Mouse (Mus musculus): ENCODE results near the gene Sppl3. TPM values are rescaled to one million over a fixed set of nuclear protein-coding genes. Genes with fewer than 3 reads are reported as not detected.

Sppl3 gene
- polyA plus RNA-seq, 1 experiment from 2014 or later, result 39.9 TPM

DNA sequence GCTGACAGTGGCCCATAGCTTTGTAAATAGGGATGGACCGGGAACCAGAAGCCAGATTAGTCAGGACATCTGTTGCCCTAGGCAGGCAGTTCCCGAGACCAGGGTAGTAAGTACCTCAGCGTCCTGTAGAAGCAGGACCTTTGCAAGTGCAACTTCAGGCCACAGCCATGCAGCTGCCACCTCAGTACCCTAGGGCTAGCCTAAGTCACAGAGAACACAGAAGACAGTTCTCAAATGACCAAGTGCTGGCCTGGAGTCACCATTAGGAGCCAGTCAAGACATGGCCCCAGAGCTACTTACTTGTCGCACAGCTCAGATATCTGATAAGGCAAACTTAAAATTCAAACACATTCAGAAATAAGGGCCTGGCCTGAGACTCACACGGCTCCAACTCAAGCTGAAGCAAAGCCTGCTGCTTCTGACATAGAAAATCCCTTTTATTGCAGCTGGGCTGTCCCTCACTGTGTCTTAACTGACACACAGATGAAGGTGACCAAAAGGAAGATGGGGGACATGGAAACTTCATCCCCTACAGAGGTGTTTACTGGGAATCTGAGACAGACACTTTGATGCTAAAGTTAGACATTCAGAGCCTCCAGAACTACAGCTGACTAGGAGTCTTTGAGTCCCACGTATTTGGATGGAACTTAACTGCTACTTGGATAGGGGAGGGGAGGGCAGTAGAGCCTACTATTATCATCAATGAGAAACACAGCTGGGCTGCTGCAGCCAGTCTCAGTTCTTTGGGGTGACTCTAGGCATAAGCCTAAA, 135.2 kb downstream of the Sppl3 start:
- Histone ChIP-seq H3K4me3 (ENCODE audit: control insufficient read depth in 1 of 2, insufficient read depth in 1 of 2, low read depth in 1 of 2, low read length in 2 of 2) (no peak overlapping the region), H3K4me1 (ENCODE audit: control insufficient read depth in 2 of 2, insufficient read depth in 2 of 2, low read length in 2 of 2) (no peaks in the 10 kb centered on the region), H3K36me3 (ENCODE audit: control insufficient read depth, insufficient read depth, low read length) (peaks cover 78% of the 10 kb centered on the region), H3K27me3 (ENCODE audit: control insufficient read depth, insufficient read depth, low read length) (no peaks in the 10 kb centered on the region), H3K4me2 (ENCODE audit: low read length) (no peak overlapping the region), H3K9ac (ENCODE audit: low read length) (no peak overlapping the region), H3K27ac (replicated peaks in 1 of 2; ENCODE audit: control insufficient read depth in 1 of 2, insufficient read depth in 1 of 2, low read depth in 2 of 2, low read length in 2 of 2) (no peak overlapping the region), H3K9me3 (ENCODE audit: control insufficient read depth, low read length) (no peaks in the 10 kb centered on the region)
- no peak for ATAC-seq (ENCODE audit: insufficient number of reproducible peaks, insufficient read depth, low FRiP score, low read depth)
- WGBS, result 73% methylated on average over 6 of the region's 6 CpGs

DNA sequence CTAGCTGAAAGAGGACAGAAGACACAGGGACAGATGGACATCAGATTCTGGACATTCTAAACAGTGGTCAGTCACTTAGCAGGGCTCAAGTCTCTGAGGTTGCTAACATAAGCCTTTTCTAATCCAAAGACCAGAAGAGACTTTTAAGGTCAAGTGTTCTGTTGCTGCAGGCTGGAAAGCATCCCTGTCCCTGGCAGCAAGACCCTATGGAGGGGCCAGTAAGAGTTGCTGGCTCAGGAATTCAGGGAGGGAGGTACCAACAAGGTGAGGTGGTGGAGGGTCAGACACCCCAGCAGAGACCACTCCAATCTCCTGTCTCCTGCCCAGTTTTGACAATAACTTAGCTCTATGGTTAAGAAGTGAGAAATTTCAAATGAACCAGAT, 135.8 kb downstream of the Sppl3 start:
- Histone ChIP-seq H3K27ac (replicated peaks in 1 of 2; ENCODE audit: control insufficient read depth in 1 of 2, insufficient read depth in 1 of 2, low read depth in 2 of 2, low read length in 2 of 2) (no peak overlapping the region), H3K36me3 (ENCODE audit: control insufficient read depth, insufficient read depth, low read length) (peaks cover 78% of the 10 kb centered on the region), H3K27me3 (ENCODE audit: control insufficient read depth, insufficient read depth, low read length) (no peaks in the 10 kb centered on the region), H3K4me1 (ENCODE audit: control insufficient read depth in 2 of 2, insufficient read depth in 2 of 2, low read length in 2 of 2) (peaks cover 4% of the 10 kb centered on the region in 2 experiments; a peak in 3 of 4 replicates), H3K9me3 (ENCODE audit: control insufficient read depth, low read length) (no peaks in the 10 kb centered on the region), H3K4me2 (ENCODE audit: low read length) (no peak overlapping the region), H3K9ac (ENCODE audit: low read length) (no peak overlapping the region), H3K4me3 (ENCODE audit: control insufficient read depth in 1 of 2, insufficient read depth in 1 of 2, low read depth in 1 of 2, low read length in 2 of 2) (no peak overlapping the region)
- no peak for ATAC-seq (ENCODE audit: insufficient number of reproducible peaks, insufficient read depth, low FRiP score, low read depth)

DNA sequence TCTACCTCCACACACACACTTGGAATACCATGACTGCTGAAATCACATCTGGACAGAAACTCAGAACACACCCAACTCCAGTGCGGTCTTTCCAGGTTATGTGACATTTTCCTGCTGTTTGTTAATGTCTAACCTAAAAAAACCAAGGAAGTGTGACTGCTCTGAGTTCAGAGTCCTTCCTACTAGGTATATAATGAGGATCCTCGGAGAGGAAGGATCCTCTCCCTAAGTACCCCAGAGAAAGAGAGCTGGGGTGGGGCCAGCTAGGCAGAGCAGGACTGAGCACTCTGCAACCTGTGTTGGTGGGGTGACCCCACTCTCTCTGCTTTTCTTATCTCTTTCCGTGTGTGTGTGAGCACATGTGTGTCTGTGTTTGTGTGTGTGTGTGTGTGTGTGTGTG, 136.5 kb downstream of the Sppl3 start:
- no peak overlapping the region for H3K9ac ChIP-seq (ENCODE audit: low read length)
- no peak overlapping the region for H3K27ac ChIP-seq (replicated peaks in 1 of 2; ENCODE audit: control insufficient read depth in 1 of 2, insufficient read depth in 1 of 2, low read depth in 2 of 2, low read length in 2 of 2)
- no peak overlapping the region for H3K4me3 ChIP-seq (ENCODE audit: control insufficient read depth in 1 of 2, insufficient read depth in 1 of 2, low read depth in 1 of 2, low read length in 2 of 2)
- peaks cover 78% of the 10 kb centered on the region for H3K36me3 ChIP-seq (ENCODE audit: control insufficient read depth, insufficient read depth, low read length)
- H3K4me2 ChIP-seq (ENCODE audit: low read length), result no peak overlapping the region
- ATAC-seq (ENCODE audit: insufficient number of reproducible peaks, insufficient read depth, low FRiP score, low read depth), result no peak
- peaks cover 7 to 11% of the 10 kb centered on the region in 2 experiments for H3K4me1 ChIP-seq (ENCODE audit: control insufficient read depth in 2 of 2, insufficient read depth in 2 of 2, low read length in 2 of 2)
- no peaks in the 10 kb centered on the region for H3K27me3 ChIP-seq (ENCODE audit: control insufficient read depth, insufficient read depth, low read length)
- no peaks in the 10 kb centered on the region for H3K9me3 ChIP-seq (ENCODE audit: control insufficient read depth, low read length)
- WGBS, result 75% methylated on average over 3 of the region's 3 CpGs

DNA sequence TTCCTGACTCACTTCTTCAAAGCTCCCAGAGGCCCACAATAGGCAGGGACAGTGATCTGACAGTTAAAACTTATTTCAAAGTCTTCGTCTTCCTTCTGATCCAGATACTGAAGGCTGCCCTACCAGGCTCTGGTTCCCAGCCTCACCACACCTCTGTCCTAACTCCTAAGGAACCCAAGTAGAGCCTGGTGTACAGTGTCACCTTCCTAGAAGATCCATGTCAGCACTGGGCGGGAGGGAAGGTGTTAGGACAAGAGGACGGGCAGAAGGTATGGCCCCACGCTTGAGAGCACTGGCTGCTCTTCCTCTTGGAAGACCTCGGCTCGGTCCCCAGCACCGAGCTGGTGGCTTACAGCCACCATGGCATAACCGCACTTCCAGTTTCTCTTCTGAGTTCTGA, 137.4 kb downstream of the Sppl3 start:
- Histone ChIP-seq H3K9me3 (ENCODE audit: control insufficient read depth, low read length) (no peaks in the 10 kb centered on the region), H3K4me3 (ENCODE audit: control insufficient read depth in 1 of 2, insufficient read depth in 1 of 2, low read depth in 1 of 2, low read length in 2 of 2) (no peak overlapping the region), H3K36me3 (ENCODE audit: control insufficient read depth, insufficient read depth, low read length) (peaks cover 75% of the 10 kb centered on the region), H3K27ac (replicated peaks in 1 of 2; ENCODE audit: control insufficient read depth in 1 of 2, insufficient read depth in 1 of 2, low read depth in 2 of 2, low read length in 2 of 2) (no peak overlapping the region), H3K9ac (ENCODE audit: low read length) (no peak overlapping the region), H3K4me1 (ENCODE audit: control insufficient read depth in 2 of 2, insufficient read depth in 2 of 2, low read length in 2 of 2) (peaks cover 11 to 21% of the 10 kb centered on the region in 2 experiments), H3K27me3 (ENCODE audit: control insufficient read depth, insufficient read depth, low read length) (no peaks in the 10 kb centered on the region), H3K4me2 (ENCODE audit: low read length) (no peak overlapping the region)
- 92% methylated on average over 8 of the region's 8 CpGs for WGBS
- ATAC-seq (ENCODE audit: insufficient number of reproducible peaks, insufficient read depth, low FRiP score, low read depth), result no peak

Other genes with a start within 250 kb of the Sppl3 start
- 41.2 and 42.3 TPM in 2 replicates for gene Ankrd13a, start 236.5 kb upstream of the Sppl3 start, polyA plus RNA-seq (2014; fragmentation: Nextera tagmentation; extraction: Ambion mirVana)
- gene Git2, start 235.6 kb upstream of the Sppl3 start, polyA plus RNA-seq (2014; fragmentation: Nextera tagmentation; extraction: Ambion mirVana), result 32.6 TPM in 2 replicates
- 52.5 and 58.7 TPM in 2 replicates for gene 1500011B03Rik, start 187.7 kb upstream of the Sppl3 start, polyA plus RNA-seq (2014; fragmentation: Nextera tagmentation; extraction: Ambion mirVana)
- gene 4930519G04Rik, start 157.5 kb upstream of the Sppl3 start, polyA plus RNA-seq (2014; fragmentation: Nextera tagmentation; extraction: Ambion mirVana), result not detected in 2 replicates
- gene Gm9936, start 152.5 kb upstream of the Sppl3 start, polyA plus RNA-seq (2014; fragmentation: Nextera tagmentation; extraction: Ambion mirVana), result not detected in 2 replicates
- 5.3 and 6.5 TPM in 2 replicates for gene Oasl2, start 114.2 kb upstream of the Sppl3 start, polyA plus RNA-seq (2014; fragmentation: Nextera tagmentation; extraction: Ambion mirVana)
- 0.45 and 0.70 TPM in 2 replicates for gene Oasl1, start 87.9 kb upstream of the Sppl3 start, polyA plus RNA-seq (2014; fragmentation: Nextera tagmentation; extraction: Ambion mirVana)
- 38.5 and 38.8 TPM in 2 replicates for gene 2210016L21Rik, start 69.0 kb upstream of the Sppl3 start, polyA plus RNA-seq (2014; fragmentation: Nextera tagmentation; extraction: Ambion mirVana)
- gene Hnf1a, start 40.0 kb upstream of the Sppl3 start, polyA plus RNA-seq (2014; fragmentation: Nextera tagmentation; extraction: Ambion mirVana), result not detected in 2 replicates
- 20.6 and 31.5 TPM in 2 replicates for gene Gm10401, start 87.2 kb downstream of the Sppl3 start, polyA plus RNA-seq (2014; fragmentation: Nextera tagmentation; extraction: Ambion mirVana)
- gene Acads, start 108.2 kb downstream of the Sppl3 start, polyA plus RNA-seq (2014; fragmentation: Nextera tagmentation; extraction: Ambion mirVana), result 58.9 and 89.5 TPM in 2 replicates
- 17.5 and 20.5 TPM in 2 replicates for gene Unc119b, start 123.8 kb downstream of the Sppl3 start, polyA plus RNA-seq (2014; fragmentation: Nextera tagmentation; extraction: Ambion mirVana)
- gene Mlec, start 147.0 kb downstream of the Sppl3 start, polyA plus RNA-seq (2014; fragmentation: Nextera tagmentation; extraction: Ambion mirVana), result 53.6 and 57.8 TPM in 2 replicates
- 0.77 and 0.98 TPM in 2 replicates for gene Cabp1, start 183.2 kb downstream of the Sppl3 start, polyA plus RNA-seq (2014; fragmentation: Nextera tagmentation; extraction: Ambion mirVana)
- gene Pop5, start 224.7 kb downstream of the Sppl3 start, polyA plus RNA-seq (2014; fragmentation: Nextera tagmentation; extraction: Ambion mirVana), result 62.8 and 66.7 TPM in 2 replicates

Data from heart, embryonic 14.5 days (tissue).